Mouse (Mus musculus): Measurements from ENCODE around the gene Bcat2.

GRCm38 (mm10) chr7:45522194-45522752 is 47.7 kb upstream of the Bcat2 start:
- TF ChIP-seq CTCF (IDR thresholded peaks at IDR 0.05) (no peak), EP300 (IDR thresholded peaks at IDR 0.05) (no peak)
